Mouse (Mus musculus) activated CD4-positive, CD25-positive, alpha-beta regulatory T cell, adult 4 months (primary cell): ENCODE data around the gene Nlgn2. TPM values are rescaled to one million over a fixed set of nuclear protein-coding genes. Genes with fewer than 3 reads are reported as not detected.
A peak's percentile ranks its signal among the peaks of the same experiment; 100 is the strongest.
"Not testable (repeated sequence)": the region's sequence is repeated elsewhere in the genome, so short reads cannot be mapped to it uniquely, and the experiment has no call there.

ENCODE experiments used
- ATAC-seq: one replicate; pipeline ENCODE4 v1.8.0; 2017
- polyA plus RNA-seq, 2 experiments: library from polyadenylated mRNA; unstranded; fragments of 100-300 nt; shearing (Covaris generic); gene quantifications; one replicate each; pipeline ENCODE4 v1.2.1; 2017

Gene Nlgn2
- polyA plus RNA-seq, 2 experiments from 2014 or later = 0.59 to 0.66 TPM

DNA sequence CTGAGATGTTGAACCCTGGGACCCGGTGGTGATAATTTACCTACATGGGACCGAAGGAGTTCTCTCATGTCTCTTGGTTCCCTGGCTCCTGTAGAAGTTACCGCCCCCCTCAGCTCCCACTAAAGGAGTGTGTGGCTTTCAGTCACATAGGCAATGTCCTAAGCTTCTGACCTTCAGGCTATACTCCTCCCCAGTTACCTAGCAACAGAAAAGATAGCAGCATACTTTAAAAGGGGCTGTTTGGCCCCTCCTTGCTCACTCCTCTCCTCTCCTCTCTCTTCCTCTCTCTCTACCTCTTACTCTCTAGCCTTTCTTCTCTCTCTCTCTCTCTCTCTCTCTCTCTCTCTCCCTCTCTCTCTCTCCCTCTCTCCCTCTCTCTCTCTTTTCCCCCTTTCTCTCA, 26.1 kb upstream of the Nlgn2 start:
- not testable (repeated sequence) for ATAC-seq

- no peak for ATAC-seq
These were observed 20.8 kb upstream of the Nlgn2 start, which contains the start of gene Tnk1 for GRCm38 (mm10) chr11:69858113-69858998. Tnk1 (minus strand) TSS chr11:69858730.

DNA sequence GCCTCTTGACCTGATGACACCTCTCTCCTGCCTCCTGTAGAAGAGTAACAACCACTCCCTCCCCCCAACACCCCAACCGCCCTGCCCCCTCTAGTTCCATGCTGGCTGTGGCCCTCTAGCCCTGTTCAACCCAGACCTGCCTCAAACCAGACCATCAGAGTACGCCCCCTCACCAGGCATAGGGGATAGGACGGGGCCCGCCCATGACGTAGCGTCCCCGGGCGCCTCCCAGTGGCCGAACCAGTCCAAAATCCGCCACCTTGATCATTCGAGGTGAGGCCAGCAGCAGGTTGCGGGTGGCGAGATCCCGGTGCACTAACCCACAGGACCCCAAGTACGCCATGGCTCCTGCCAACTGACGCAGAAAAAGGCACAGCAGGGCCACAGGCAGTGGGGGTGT, 17.8 kb upstream of the Nlgn2 start:
- no peak for ATAC-seq

DNA sequence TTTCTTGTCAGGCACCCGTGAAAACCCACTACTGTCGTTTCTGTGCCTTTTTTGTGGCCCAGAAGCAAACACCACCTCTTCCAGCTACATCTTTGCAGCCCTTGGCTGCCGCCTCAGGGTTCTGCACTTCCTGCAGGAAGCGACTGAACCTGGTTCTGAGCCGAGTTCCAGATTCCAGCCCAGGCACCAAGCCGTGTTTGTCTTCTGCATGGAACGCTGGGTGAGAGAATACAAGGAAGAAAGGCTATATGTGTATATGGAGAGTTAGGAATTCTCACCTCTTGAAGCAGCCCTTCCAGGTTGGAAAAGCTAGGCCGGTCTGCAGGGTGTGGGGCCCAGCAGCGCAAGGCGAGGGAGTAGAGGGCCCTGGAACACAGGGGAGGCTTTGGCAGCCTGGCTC, 17.1 kb upstream of the Nlgn2 start:
- no peak for ATAC-seq

GRCm38 (mm10) chr11:69853994-69854393, 16.4 kb upstream of the Nlgn2 start:
- no peak for ATAC-seq

DNA sequence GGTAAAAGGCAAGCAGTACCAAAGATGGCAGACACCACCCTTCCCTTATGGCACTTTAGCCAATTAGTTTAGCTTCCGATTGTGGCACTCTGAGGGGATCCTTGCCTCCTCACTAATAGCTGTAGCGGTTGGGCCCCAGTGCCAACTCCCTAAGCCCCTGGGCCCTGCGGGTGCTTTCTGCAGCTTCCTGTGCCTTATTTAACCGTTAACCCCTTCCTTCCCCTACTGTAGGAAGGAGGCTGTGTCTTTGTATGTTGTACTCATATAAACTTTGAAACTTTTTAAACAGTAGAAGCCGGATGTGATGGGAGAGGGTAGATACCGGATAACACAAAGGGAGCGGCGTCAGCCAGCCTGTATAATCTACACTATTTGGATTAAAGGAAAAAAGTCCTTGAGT, 13.2 kb upstream of the Nlgn2 start:
- ATAC-seq = no peak

GRCm38 (mm10) chr11:69849884-69850283, 12.3 kb upstream of the Nlgn2 start:
- no peak for ATAC-seq

GRCm38 (mm10) chr11:69849128-69849527, 11.5 kb upstream of the Nlgn2 start:
- no peak for ATAC-seq

DNA sequence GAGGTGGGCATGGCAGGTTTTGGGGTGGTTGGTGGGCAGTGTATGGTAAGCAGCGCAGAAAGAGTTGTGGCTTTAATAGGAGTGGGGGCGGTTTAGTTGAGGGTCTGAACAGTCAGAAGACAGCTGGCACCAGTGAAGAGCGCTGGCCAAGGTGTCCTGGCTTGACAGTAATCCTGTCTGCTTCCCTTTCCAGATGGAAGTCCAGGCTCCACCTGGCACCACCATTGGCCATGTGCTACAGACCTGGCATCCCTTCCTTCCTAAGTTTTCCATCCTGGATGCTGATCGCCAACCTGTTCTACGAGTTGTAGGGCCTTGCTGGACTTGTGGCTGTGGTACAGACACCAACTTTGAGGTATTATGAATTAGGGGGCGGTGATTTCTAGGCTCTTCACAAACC, 10.4 kb upstream of the Nlgn2 start:
- no peak for ATAC-seq

DNA sequence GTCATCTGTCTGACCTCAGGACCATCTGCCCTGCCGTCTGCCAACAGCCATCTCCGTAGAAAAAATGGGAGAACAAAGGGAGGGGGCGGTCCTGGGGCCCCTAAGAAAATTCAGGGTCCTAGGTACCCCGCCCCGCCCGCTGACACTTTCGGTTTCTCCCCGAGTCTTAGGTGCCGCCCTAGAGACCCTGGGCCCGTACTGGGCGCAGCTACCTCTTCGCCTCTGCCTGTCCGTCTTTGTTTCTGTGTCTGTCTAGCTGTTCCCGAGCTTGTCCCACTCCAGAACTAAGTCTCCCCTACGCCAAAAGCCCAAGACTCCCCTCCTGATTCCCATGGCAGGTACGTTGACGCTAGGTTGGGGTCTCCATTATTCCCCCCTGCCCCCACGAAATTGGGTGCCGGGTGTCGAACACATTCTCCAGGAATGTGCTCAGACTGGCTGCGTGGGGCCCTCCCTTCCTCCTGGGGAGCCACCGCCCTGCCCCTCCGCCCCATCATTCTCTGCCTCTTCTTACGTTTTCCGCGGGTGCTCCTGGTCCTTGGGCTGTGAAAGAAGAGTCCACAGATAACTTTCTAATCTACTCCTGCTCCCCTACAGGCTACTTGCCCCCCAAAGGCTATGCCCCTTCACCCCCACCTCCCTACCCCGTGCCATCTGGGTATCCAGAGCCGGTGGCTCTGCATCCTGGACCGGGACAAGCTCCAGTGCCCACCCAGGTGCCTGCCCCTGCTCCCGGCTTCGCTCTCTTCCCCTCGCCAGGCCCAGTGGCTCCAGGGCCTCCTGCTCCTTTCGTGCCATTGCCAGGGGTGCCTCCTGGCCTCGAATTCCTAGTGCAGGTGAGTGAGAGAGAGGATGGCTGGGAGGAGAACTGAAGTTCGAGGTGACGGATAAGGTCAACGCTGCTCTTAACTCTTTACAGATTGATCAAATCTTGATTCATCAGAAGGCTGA, 9.4 kb upstream of the Nlgn2 start:
- ATAC-seq = peak; percentile 50

- peak; percentile 80 for ATAC-seq
These were observed 8.7 kb upstream of the Nlgn2 start, which contains the start of gene Plscr3 for GRCm38 (mm10) chr11:69846198-69846680. Plscr3 (plus strand) TSS chr11:69846376.

DNA sequence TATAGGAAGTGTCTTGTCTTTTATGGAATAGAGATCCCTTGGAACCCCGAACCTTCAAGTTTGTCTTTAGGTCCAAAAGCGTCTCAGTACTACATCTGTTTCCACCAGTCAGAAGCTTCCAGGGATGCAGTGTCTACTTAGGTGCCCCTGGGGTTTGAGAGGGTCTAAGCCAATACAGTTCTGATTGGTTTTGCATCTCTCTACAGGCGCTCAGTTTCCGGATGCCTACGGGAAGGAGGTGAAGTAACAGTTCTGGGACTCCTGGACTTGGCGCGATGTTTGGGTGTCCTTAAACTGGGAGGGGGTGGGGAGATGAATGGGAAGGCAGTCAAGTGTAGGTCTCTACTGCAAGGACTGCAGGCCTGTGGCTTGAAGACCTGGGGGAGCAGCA, 1.1 kb upstream of the Nlgn2 start:
- ATAC-seq = peak; percentile 16

GRCm38 (mm10) chr11:69837952-69838713, 549 bp upstream of the Nlgn2 start, which contains the start of gene Tmem256:
Tmem256 (plus strand) TSS chr11:69838514.
- peak; percentile 87 for ATAC-seq

- no peak for ATAC-seq
These were observed 644 bp downstream of the Nlgn2 start for GRCm38 (mm10) chr11:69836703-69837576.

DNA sequence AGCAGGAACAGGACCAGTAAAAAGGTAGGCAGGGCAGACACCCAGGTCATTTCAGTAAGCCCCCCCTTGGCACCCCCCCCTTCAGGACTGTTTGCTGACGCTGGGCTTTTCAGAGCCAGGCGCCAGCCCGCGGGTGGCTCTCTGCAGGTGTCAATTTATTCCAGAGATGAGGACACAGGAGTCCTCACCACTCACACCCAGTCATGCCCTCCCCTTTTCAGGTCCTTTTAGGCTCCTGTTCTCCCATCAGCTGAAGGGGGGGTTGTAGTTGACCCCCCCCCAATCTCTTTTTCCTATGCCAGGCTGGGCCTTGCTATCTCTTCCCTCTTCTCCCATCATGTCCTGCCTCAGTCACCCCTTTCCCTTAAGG, 1.6 kb downstream of the Nlgn2 start:
- ATAC-seq = no peak

GRCm38 (mm10) chr11:69835326-69835965, 2.1 kb downstream of the Nlgn2 start:
- no peak for ATAC-seq

- peak; percentile 9 for ATAC-seq
These were observed 3.5 kb downstream of the Nlgn2 start for GRCm38 (mm10) chr11:69834001-69834549.

DNA sequence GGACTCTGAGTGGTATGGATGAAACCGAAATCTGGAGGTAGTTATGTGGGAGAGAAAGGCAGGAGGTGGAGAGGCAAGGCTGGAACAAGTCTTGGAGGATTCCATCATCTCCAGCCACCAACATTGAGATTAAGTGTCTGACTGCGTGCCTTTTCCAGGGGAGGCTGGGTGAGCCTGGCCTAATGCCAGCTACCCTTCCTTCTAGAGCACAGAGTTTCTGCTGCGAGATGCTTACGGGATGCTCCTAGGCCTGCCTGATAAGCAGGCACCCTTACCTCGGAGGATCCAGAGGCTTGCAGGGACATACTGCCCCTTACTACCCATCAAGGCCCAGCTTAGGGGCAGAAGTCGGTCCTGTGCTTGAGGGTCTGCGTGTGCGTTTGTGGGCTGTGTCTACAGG, 4.0 kb downstream of the Nlgn2 start:
- no peak for ATAC-seq

DNA sequence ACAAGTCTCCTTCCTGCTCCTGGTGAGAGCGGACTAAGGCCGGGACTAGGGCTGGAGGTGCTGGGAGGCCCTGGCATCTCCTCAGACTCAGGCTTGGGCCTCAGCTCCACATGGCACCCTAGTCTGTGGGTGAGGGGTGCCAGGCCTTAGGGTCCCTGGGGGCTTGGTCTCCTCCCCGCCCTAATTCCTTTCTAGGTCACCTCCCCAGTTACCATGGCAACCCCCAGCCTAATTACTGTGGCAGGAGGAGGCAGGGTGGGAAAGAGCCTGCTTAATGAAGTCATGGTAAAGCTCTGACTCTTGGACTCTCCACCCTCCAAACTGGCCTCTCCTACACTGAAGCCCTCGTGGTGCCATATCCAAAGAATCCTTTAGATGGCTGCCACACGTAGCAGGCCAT, 8.8 kb downstream of the Nlgn2 start:
- no peak for ATAC-seq

- ATAC-seq = no peak
These were observed 14.1 kb downstream of the Nlgn2 start for GRCm38 (mm10) chr11:69823456-69823855.
